Mouse (Mus musculus) erythroblast, adult 5-6 weeks (primary cell): ENCODE results near the gene Adgrf5. TPM values are rescaled to one million over a fixed set of nuclear protein-coding genes. Genes with fewer than 3 reads are reported as not detected.
"Not testable (repeated sequence)": the region's sequence is repeated elsewhere in the genome, so short reads cannot be mapped to it uniquely, and the experiment has no call there.

Source experiments
- ATAC-seq: replicated peaks from 2 replicates; pipeline ENCODE4 v1.8.0; 2016; ENCODE audit warnings: moderate number of reproducible peaks, mild to moderate bottlenecking, moderate TSS enrichment, inconsistent platforms; ENCODE audit not compliant: poor library complexity, low FRiP score, severe bottlenecking
- total RNA-seq, 2 experiments: library from RNA; stranded (forward) in 1 of 2; stranded (reverse) in 1 of 2; fragments of 150-400 nt in 1 of 2; fragments of 200-764, 138-1000 nt in 1 of 2; gene quantifications; 2 replicates each; pipeline versions ENCODE4 v1.2.3 to v1.2.4; 2015 to 2017; ENCODE audit warnings: low replicate concordance in 2 of 2

The Adgrf5 gene
- total RNA-seq (2015; ENCODE audit: low replicate concordance) (0.21 and 0.38 TPM in 2 replicates), total RNA-seq (2017; ENCODE audit: low replicate concordance) (0.85 and 0.98 TPM in 2 replicates)

DNA sequence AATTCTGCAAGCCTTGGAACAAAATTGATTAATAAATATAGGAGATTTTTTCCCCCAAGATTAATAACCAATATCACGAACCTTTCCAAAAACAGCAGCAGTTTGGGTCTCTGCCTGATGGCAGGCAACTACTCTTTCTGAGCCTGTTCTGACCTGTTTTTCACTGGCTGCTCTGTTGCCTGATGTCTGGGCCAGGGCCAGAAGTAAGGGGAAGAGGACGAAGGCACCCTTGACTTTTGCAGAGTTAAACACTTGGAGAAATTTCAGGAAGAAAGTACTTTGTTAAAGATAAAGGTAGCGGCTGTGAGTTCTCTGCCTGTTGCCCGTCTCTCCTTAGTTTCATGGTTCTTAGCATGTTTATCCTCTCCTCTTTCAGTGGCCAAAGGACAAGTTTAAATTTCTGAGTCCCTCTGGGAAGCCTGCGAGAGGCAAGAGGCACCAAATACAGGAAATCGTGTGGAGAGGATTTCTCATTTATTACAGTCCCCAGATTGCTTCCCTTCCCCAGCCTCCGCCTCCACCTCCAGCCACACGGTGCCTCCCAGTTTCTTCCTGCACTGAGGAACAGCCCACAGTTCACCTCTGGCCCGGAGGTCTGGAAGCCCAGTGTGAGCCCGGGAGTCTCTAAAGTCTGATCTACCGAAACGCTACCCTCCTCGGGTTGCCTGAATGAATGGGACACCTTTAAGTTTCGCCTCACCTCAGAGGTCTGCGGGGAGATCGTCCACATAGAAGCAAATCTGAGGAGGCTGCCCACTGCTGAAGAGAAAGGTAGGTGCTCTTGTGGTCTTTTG, at the start of gene Adgrf5:
Gene Adgrf5, plus strand, starts transcription at position 626 of the 794 bp plus-strand sequence.
- ATAC-seq = no peak

DNA sequence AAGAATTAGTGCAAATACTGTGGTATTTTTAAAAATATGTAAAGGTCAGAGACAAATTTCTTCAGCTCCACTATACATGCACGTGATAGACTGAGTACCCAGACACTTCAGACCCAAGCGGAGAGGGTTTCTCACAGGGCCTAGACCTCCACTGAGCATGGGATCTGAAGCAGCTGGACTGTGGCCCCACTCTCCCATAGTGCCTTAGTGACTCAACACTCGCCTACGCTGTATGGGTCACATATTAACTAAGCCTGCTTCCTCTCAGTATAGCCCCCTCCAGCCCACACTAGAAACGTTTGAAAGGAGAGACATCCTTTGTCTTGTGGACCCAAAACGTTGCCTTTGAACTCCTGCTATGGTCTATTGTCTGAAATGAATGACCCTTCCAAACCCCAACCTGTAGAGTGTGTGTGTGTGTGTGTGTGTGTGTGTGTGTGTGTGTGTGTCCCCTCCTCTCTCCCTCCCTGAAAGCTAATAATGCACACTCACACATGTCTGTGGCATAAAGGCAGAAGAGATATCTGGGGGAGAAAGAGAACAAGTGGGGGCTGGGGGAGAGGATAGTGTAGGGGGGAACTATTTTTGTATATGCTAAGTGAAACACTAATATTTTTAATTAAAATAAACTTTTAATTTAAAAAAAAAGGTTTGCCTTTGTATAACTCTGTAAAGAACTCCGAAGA, 34.1 kb upstream of the Adgrf5 start:
- no peak for ATAC-seq

DNA sequence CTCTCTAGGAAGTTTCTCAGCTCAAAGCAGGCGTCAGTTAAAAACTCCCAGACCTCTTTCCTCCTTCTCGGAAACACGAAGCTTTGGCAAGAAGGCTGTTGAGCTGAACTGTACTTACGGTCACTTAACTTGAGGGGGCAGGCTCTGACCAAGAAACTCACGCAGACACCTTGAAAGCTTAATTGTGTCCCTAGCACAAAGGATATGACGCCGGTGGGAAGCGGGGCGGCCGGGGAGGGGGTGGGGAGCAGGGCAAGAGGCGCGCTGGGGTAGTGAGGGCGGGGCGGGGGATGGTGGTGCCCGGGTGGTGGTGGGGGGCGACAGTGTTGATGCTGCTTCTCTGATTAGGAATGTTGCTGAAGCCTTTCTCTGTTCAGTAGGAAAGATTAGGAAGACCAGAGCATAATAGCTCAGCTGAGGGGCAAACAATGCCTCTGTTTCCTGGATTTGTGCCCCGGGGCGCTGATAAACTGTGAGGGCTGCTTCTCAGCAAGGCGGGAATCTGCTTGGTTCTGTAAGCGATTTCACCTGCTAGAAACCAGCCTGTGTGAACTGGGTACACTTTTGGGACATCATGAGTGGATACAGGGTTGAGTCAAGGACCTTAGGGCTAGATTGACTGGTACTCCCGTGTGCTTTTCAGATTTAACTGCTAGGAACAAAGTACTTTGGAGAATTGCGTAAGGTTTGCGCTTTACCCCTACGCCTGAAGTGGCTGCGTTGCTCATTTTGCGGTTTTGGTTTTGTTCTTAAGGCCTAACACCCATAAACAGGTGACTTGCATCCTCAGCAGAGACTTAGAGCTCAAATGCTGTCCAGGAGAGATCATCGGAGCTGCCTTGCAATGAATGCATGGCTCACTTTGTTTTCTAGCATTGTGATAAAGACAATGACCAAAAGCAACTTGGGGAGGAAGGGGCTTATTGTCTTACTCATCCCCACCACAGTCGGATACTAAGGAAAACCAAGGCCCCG, 33.2 kb upstream of the Adgrf5 start:
- ATAC-seq = no peak

DNA sequence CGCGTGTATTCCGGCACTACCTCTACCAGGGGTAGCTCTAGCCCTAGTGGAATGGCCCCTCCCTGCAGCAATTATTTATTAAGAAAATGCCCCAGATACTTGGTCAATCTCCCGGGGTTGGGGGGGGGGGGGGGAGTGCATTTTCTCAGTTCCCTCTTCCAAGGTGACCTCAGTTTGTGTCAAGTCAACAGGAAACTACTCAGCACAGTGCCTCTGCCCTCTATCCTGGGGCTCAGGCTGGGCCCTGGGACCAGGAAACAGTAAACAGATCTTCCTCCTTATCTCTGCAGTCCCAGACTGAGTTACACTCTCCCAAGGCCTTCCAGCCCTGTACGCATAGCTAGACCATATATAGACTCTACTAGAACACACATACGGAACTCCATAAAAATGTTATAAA, 32.4 kb upstream of the Adgrf5 start:
- peak; percentile 75 for ATAC-seq

DNA sequence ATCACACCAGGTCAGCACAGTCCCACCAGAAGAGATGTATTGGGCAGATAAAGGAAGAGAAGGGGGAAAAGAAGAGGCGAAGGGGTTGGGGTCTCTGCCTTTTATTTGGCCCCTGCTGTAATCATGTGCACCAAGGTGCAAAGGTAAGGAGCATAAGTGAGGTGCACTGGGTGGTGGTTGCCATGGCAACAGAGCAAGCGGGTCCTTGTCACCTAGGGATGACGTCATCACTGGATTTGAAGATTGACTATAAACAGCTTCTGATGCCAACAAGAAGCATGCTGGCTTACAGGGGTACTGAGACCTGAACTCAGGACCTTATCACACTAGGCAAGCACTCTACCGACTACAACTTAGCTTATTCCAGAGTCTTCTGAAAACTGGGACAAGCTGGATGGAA, 31.0 kb upstream of the Adgrf5 start:
- ATAC-seq = peak; percentile 45

DNA sequence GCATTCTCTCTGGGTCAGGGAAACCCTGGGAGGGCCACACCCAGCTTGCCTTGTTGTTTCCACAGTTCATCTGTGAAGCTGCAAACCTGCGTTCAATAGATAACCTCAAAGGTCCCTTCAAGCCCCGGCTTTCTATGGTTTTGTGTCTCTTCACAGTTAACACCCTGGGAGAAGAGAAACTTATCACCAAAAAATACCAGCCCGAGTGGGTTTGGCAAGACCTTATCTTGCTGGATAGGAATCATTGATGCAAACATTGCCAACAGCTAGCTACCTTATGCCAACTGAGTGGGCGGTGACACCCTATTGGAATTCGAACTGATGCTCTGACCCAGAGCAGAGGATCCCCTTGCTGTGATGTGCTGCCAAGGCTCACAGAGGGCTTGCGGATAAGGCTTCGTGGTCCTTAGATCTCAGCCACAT, 30.5 kb upstream of the Adgrf5 start:
- ATAC-seq = peak; percentile 74

DNA sequence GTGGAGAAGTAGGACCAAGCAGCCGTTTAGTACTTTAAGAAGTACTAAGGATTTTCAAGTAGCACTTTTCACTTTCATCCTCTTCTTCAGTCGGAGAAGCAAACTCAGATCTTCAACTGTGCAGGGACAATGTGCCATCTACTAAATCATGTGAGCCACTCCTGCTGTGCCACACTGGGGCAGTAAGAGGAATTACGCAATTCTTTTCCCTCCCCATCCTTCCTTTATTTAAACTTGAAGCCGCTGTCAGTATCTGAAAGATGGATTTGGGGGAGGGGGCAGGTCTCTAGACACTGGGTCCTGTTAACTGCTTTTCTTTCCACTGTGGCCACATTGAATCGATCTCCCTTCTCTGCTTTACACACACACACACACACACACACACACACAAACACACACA, 27.6 kb upstream of the Adgrf5 start:
- no peak for ATAC-seq

DNA sequence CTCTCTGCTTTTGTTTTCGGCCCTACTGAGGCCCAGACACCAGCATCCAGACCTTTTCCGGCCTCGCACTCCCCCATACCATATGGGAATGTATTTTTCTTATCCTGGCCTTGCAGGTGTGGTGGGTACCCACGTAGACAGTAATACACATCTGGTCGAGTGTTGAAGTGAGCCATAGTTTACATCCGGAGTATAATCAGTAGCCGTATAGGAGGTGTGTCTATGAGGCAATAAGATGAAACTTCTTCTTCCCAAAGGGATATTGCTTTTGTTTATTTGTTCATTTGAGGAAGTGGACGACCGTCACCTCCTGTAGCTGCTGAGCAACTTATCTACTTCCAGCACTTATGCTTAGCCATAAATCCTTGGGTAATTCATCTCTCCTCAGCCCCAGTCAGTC, 26.2 kb upstream of the Adgrf5 start:
- ATAC-seq = no peak

DNA sequence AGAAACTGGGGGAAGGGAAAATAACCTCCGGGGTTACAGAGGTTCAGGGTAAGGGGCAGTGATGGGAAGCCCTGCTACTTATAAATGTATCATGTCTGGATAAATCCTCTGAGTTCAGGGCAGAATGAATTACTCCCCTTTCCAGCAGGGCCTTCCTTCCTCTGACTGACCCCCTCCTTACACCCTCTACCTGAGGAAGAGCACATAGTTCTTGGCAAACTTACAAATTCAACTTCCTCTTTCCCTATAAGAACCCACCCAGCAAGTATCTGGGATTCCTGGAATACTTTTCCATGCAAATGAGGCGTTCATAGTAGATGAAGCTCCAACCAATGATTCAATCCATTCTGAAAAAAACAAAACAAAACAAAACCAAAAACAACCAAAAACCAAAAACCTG, 22.6 kb upstream of the Adgrf5 start:
- no peak for ATAC-seq

DNA sequence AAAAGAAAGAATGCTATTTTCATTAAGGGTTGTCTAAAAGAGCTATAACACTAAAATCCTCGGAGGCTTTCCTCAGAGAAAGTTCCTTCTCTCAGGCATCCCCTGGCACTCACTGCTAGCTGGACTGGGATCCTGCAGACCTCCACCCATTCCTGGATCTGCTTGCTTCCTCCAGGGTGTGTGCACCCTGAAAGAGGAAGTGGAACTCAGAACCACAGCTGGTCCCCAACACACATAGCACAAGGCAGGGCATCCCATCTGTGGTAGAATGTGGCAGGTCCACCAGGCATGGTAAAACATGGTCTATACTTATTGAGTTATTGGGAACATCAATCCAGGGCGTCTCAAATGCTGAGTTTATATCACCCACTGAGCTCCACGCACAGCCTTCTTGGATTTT, 22.0 kb upstream of the Adgrf5 start:
- no peak for ATAC-seq

DNA sequence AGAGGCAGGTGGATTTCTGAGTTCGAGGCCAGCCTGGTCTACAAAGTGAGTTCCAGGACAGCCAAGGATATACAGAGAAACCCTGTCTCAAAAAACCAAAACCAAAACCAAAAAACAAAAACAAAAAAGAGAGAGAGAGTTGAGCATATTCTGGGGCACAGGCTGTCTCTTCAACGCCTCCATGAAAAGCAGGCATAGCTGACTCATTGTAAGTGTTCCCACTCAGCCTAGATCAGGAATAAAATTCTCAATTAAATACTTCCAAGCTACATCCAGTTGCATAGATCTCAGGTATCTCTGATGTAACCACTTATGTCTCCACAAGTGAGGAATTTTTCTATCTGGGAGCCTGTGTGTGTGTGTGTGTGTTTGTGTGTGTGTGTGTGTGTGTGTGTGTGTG, 13.8 kb upstream of the Adgrf5 start:
- not testable (repeated sequence) for ATAC-seq

DNA sequence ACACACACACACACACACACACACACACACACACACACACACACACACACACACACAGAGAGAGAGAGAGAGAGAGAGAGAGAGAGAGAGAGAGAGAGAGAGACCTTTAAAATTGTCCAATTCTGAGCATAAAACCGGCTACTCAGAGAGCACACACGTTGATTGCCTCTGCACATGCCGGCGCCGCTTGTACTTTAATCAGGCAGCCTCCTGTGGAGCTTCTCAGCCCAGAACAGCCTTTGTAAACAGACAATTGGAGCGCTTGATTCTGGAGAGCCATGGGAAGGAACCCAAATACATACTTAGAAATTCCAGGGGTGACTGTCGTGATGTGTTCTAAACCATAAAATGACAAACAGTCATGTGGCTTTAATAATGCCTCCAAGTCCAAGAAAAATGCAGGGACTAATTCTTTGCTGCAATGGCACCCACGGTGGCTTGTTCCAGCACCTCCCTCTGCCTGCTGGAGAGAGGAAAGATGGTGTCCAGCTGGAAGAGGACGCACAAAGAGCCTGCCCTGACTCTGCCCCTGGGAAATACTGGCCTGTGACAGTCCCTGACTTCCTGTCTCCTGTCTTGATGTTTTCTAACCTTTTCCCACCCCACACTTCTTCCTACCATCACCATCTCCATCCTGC, 2.2 kb upstream of the Adgrf5 start:
- no peak for ATAC-seq

DNA sequence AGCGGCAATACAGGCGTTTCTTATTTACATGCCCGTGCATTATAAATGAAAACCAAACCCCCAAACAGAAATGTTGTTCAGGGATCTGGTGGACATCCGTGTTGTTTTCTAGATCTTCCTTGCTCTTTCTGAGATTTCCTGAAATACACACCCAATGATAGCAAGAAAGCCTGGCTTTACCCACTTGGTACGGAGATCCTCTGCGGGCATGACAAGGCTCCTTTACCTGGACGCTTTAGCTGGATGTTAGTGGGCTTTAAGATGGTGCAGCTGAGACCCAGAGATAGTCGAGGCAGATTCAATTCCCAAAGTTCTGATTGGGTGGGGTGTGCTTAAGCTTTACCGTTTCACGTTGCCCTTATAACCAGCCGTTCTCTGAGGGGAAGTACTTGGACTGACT, 770 bp downstream of the Adgrf5 start:
- no peak for ATAC-seq

DNA sequence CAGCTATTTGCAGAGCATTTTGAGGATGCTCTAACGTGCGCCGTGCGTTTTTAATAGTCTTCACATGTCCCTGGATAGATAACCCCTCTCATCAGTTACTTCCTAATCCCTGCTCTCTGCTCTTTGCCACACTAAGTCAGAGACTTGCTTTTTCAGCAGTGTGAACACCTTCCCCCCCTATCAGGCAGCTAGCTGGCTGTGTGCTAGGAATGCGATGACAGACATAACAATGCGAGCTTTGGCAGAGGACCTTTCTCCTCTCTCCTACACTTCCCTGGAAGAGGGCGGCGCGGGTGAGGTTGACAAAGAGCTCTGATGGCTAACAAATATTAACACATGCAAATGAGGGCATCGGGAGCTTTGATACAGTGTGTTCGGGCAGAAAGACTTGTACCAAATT, 2.1 kb downstream of the Adgrf5 start:
- ATAC-seq = no peak

DNA sequence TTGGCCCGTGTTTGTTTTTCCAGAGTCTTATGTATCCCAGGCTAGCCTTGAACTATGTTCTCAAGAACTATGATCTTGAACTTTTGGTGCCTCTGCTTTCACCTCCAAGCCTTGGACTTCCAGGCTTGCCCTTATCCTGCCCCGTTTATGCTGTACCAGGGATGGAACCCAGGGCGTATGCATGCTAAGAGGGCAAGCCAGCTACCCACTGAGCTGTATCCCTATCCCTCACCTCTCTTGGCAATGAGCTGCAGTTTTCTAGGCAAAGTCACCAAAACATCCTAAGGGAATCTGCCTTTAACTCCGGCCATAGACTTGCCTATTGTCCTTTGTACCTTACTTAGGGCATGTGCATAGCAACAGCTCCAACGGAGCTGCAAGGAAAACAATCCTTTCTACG, 2.6 kb downstream of the Adgrf5 start:
- ATAC-seq = no peak

DNA sequence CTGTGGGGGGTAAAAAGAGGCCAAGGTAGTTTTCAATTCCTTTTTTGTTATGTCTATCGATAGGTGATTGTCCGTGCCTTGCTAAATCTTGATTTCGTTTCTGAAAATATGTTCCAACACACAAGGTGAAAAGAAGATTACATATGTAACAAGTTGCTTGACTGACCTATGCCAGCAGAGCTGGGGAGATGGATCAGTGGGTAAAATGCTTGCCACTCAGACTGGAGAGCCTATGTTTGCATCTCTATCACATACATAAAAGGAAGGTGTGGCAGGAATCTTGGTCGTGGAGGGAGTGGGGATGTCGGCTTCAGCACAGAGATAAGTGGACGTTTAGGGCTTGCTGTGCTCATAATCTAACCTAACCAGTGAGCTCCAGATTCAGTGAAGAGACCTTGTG, 3.7 kb downstream of the Adgrf5 start:
- no peak for ATAC-seq

DNA sequence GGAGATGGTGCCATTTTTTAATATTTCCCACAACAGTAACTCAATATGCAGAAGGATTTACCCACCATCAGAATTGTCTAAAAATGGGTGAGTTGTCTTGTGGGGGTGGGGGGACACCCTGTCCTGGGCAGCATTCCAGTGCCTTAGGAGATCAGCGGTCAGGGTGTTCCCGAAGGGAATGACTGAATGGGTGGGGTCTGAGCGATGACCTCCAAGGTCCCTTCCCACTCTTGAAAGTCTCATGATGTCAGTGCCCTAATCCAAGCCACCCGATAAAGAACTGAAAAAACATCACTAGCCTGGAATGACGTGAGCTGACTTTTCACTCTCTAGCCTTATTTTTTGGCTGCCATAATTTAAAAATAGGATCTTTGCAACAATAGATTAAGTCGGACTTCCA, 5.0 kb downstream of the Adgrf5 start:
- no peak for ATAC-seq

DNA sequence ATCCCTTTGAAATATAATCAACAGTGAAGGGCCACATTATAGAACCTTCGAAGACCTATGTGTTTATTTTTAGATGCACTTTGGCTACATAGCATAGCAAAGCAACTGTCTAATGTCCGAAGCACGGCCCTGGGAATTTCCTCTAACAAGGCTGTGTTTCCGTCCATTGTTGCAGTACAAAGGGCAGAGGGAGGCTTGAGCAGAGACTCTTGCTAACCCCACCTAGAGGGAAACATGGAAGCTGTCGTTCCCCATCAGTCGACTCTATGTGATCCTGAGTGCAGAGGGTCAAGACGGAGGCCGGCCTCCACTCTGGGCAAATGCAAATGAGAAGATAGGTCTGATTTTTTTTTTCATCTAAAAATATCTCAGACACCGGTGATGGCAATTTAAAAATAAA, 6.2 kb downstream of the Adgrf5 start:
- no peak for ATAC-seq

DNA sequence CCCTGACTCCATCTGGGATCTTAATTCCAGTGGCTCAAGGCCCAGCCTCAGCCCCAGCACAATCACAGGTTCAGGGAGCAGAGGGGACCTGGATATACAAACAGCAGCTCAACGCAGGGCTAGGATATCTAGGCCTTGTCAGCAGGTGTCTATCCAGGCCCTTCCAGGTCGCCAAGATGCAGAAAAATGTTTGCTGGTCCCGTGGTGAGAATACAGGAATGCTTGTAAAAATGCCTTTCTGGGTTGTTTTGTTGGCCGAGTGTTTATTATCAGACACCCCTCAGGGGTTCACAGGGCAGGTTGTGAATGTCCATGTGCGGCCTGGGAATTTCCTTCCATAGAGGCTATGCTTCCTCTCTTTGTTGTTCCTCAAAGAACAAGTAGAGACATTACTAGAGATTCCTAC, 7.9 kb downstream of the Adgrf5 start:
- ATAC-seq = no peak

DNA sequence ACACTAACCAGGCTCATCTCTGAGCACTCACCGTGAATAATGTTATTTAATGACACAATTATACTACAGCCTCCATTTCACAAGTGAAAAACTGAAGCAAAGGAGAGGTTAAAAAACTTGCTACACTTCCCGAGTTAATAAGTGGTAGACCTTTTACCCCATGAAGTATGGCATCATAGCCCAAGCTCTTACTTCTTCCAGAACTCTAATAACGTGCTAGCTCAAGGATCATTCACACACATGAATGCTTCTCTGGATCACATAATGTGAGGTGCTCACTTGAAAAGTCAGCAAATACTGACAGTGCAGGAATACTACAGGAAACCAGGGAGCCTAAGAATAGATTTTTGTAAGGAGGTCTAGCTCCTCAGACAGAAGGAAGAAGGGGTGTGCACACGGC, 12.4 kb downstream of the Adgrf5 start:
- ATAC-seq = no peak
